Mouse (Mus musculus): Measurements from ENCODE around the gene Sumf1. TPM values are rescaled to one million over a fixed set of nuclear protein-coding genes. Genes with fewer than 3 reads are reported as not detected.

Sumf1 gene
- polyA plus RNA-seq, 1 experiment from 2014 or later = 23.6 TPM

- Histone ChIP-seq H3K9ac (no peak overlapping the region), H3K4me3 (no peak overlapping the region), H3K4me2 (replicated peaks) (no peak overlapping the region), H3K36me3 (no peaks in the 10 kb centered on the region; the same call in 1 of the 2 replicates), H3K27ac (no peak overlapping the region), H3K4me1 (no peaks in the 10 kb centered on the region), H3K27me3 (no peaks in the 10 kb centered on the region), H3K9me3 (no peaks in the 10 kb centered on the region)
- ATAC-seq (ENCODE audit: low FRiP score, low read depth) = no peak
- WGBS = 76% methylated on average over 5 of the region's 5 CpGs
Observed at GRCm38 (mm10) chr6:108164935-108165334, 20.4 kb downstream of the Sumf1 start.

DNA sequence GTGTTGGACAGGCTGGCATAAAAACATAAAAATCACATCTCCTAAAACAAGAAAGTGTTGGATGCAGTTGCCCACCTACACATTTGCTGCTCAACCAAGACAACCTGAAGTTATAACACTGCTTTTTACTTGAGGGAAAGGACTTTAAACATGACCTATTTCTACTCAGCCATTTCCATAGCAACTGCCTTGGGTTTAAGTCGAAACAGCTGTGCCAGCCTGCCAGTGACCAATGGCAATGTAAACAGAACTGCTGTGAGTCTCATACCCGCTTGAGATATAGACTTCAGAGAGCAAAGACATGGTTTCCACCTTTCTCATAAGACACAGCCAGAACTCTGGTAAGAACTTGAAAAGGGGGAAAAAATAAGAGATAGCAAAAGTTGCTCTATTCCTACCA lies 24.8 kb downstream of the Sumf1 start:
- no peak overlapping the region for H3K9ac ChIP-seq

DNA sequence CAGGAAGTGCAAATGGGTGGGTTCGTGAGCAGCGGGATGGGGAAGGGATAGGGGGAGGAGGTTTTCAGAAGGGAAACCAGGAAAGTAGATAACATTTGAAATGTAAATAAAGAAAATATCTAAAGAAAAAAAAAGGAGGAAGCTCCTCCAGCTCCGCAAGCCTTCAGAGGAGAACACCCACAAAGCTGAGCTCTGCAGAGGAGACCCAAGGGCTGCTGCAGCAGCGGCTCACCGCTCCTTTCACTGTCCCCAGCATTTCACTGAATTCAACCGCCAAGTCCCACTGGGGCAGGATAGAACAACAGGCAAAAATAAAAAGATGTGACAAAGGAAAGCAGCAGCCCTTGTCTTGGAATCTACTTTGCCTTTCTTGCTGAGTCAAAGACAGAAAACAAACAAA lies 28.5 kb downstream of the Sumf1 start:
- WGBS = 76% methylated on average over 6 of the region's 6 CpGs
- no peak overlapping the region for H3K9ac ChIP-seq

More for the DNA sequence above, 24.8 kb downstream of the Sumf1 start:
- H3K27ac ChIP-seq = no peak overlapping the region
- H3K4me1 ChIP-seq = no peaks in the 10 kb centered on the region
- no peaks in the 10 kb centered on the region for H3K36me3 ChIP-seq
- no peak for ATAC-seq (ENCODE audit: low FRiP score, low read depth)
- H3K4me3 ChIP-seq = no peak overlapping the region
- H3K4me2 ChIP-seq (replicated peaks) = no peak overlapping the region
- no peaks in the 10 kb centered on the region for H3K27me3 ChIP-seq
- no peaks in the 10 kb centered on the region for H3K9me3 ChIP-seq
- WGBS = 12% methylated on average over 2 of the region's 2 CpGs

GRCm38 (mm10) chr6:108154243-108154642 lies 31.1 kb downstream of the Sumf1 start:
- ATAC-seq (ENCODE audit: low FRiP score, low read depth) = no peak
- Histone ChIP-seq H3K27me3 (no peaks in the 10 kb centered on the region), H3K4me2 (replicated peaks) (no peak overlapping the region)

More for the DNA sequence above, 28.5 kb downstream of the Sumf1 start:
- peaks cover 8% of the 10 kb centered on the region for H3K36me3 ChIP-seq
- H3K4me3 ChIP-seq = no peak overlapping the region
- no peaks in the 10 kb centered on the region for H3K27me3 ChIP-seq
- H3K9me3 ChIP-seq = no peaks in the 10 kb centered on the region
- H3K27ac ChIP-seq = no peak overlapping the region
- no peak for ATAC-seq (ENCODE audit: low FRiP score, low read depth)
- no peak overlapping the region for H3K4me2 ChIP-seq (replicated peaks)
- no peaks in the 10 kb centered on the region for H3K4me1 ChIP-seq

DNA sequence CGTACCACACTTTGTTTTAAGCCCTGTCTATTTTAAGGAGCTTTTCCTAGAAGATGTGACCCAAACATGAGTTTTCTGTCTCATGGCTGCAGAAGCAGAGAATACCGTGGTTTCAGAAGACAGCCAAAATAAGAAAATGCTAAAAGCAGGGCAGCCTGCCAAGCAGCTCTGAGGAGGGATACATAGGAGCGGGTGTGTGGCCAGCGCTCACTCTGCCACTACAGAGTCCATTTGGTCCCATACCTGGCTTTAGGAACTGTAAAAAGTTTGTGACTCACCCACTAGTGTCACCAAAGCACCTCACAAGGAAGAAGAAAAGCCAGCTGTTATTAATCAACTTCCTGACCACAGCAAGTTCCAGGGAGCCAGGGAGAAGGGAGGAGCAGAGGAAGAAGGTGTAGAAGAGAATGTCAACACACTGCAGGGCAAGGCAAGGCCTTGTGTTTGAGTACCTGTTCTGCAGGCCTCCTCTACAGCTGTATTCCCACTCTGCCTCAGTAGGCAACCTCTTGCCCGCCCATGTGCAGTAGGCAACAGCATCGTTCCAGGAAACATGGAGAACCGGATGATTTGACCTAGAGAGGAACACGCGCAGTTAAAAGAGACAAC lies 32.6 kb downstream of the Sumf1 start:
- H3K4me3 ChIP-seq = no peak overlapping the region
- 89% methylated on average over 9 of the region's 9 CpGs for WGBS
- ATAC-seq (ENCODE audit: low FRiP score, low read depth) = no peak
- H3K4me1 ChIP-seq = no peaks in the 10 kb centered on the region
- no peaks in the 10 kb centered on the region for H3K27me3 ChIP-seq
- H3K27ac ChIP-seq = no peak overlapping the region
- H3K9me3 ChIP-seq = no peaks in the 10 kb centered on the region
- H3K4me2 ChIP-seq (replicated peaks) = no peak overlapping the region
- H3K36me3 ChIP-seq = peaks cover 14% of the 10 kb centered on the region
- no peak overlapping the region for H3K9ac ChIP-seq

More at GRCm38 (mm10) chr6:108154243-108154642, 31.1 kb downstream of the Sumf1 start:
- Histone ChIP-seq H3K4me1 (no peaks in the 10 kb centered on the region), H3K9ac (no peak overlapping the region), H3K4me3 (no peak overlapping the region), H3K9me3 (no peaks in the 10 kb centered on the region), H3K27ac (no peak overlapping the region), H3K36me3 (peaks cover 14% of the 10 kb centered on the region)
- WGBS = 89% methylated on average over 4 of the region's 4 CpGs

DNA sequence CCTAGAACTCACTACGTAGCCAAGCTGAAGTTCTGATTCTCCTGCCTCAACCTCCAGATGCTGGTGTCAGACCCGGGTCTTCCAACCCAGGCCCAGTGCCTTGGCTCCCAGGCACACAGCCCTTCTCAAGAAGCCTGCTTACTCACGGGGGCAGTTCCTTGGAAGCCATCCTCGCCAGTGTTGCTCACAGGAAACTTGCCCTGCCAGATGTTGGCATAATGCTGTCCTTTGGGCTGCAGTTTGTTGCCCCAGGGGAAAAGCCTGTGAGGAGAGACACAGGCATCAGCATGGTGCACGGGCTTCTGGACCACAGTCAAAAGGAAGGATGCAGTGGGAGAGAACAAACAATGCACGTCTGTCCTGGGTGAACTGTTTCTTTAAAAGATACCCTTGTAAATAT lies 33.3 kb downstream of the Sumf1 start:
- no peak for ATAC-seq (ENCODE audit: low FRiP score, low read depth)
- Histone ChIP-seq H3K27me3 (no peaks in the 10 kb centered on the region), H3K36me3 (peaks cover 14% of the 10 kb centered on the region), H3K27ac (no peak overlapping the region), H3K9me3 (no peaks in the 10 kb centered on the region), H3K4me3 (no peak overlapping the region), H3K4me2 (replicated peaks) (no peak overlapping the region), H3K9ac (no peak overlapping the region), H3K4me1 (no peaks in the 10 kb centered on the region)
- WGBS = 76% methylated on average over 6 of the region's 6 CpGs

DNA sequence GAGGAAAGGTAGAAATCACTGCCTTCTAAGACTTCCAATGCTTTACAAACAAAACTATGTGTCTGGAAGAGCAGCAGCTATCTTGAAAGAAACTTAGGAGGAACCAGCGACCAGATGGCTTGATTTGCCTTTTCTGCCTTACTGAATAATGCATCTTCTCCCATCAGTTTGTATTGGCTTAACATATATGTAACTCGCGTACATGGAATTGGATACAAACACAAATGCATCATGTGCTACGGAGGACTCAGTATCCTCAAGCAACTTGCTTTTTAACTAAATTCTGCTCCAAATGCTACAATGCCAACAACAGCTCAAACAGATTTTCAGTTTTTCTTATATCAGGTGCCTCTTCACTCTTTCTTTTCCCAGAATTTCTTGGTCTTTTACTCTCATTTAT lies 36.1 kb downstream of the Sumf1 start:
- Histone ChIP-seq H3K4me1 (no peaks in the 10 kb centered on the region), H3K27me3 (no peaks in the 10 kb centered on the region), H3K4me2 (replicated peaks) (no peak overlapping the region), H3K36me3 (peaks cover 14% of the 10 kb centered on the region), H3K4me3 (no peak overlapping the region), H3K9ac (no peak overlapping the region), H3K27ac (no peak overlapping the region), H3K9me3 (no peaks in the 10 kb centered on the region)
- no peak for ATAC-seq (ENCODE audit: low FRiP score, low read depth)
- 88% methylated on average over 4 of the region's 4 CpGs for WGBS

GRCm38 (mm10) chr6:108148435-108148834 lies 36.9 kb downstream of the Sumf1 start:
- Histone ChIP-seq H3K36me3 (peaks cover 14% of the 10 kb centered on the region), H3K4me2 (replicated peaks) (no peak overlapping the region), H3K27me3 (no peaks in the 10 kb centered on the region), H3K9ac (no peak overlapping the region), H3K4me1 (no peaks in the 10 kb centered on the region), H3K27ac (no peak overlapping the region), H3K4me3 (no peak overlapping the region), H3K9me3 (no peaks in the 10 kb centered on the region)
- no peak for ATAC-seq (ENCODE audit: low FRiP score, low read depth)
- 67% methylated on average over 3 of the region's 3 CpGs for WGBS

DNA sequence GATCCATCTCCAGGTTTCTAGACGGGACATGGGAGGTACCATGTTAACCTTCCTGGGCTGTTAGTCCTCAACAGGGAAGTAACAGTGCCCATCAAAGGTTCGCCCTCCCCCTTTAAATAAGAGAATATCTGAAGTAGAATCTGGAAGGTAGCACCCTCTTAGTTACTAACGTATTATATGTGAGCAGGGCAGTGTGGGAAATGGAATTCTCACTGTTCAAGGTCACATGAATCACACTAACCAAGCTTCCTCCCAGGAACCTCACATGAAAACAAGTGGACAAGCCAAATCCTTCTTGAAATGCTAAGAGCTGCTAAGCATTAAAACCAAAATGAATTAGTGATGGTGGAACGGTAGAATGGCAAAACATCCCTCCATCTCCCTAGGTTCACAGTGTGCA lies 38.7 kb downstream of the Sumf1 start:
- no peak overlapping the region for H3K4me3 ChIP-seq
- peaks cover 4% of the 10 kb centered on the region for H3K36me3 ChIP-seq
- WGBS = 89% methylated on average over 4 of the region's 4 CpGs
- H3K27ac ChIP-seq = no peak overlapping the region
- no peak overlapping the region for H3K4me2 ChIP-seq (replicated peaks)
- no peaks in the 10 kb centered on the region for H3K9me3 ChIP-seq
- no peaks in the 10 kb centered on the region for H3K27me3 ChIP-seq
- ATAC-seq (ENCODE audit: low FRiP score, low read depth) = no peak
- H3K4me1 ChIP-seq = no peaks in the 10 kb centered on the region
- H3K9ac ChIP-seq = no peak overlapping the region

- H3K9ac ChIP-seq = no peak overlapping the region
- no peaks in the 10 kb centered on the region for H3K36me3 ChIP-seq
- no peaks in the 10 kb centered on the region for H3K4me1 ChIP-seq
- H3K27ac ChIP-seq = no peak overlapping the region
- no peaks in the 10 kb centered on the region for H3K27me3 ChIP-seq
- H3K9me3 ChIP-seq = no peaks in the 10 kb centered on the region
- WGBS = 80% methylated on average over 7 of the region's 7 CpGs
- H3K4me2 ChIP-seq (replicated peaks) = no peak overlapping the region
- ATAC-seq (ENCODE audit: low FRiP score, low read depth) = no peak
- H3K4me3 ChIP-seq = no peak overlapping the region
Observed at GRCm38 (mm10) chr6:108145941-108146588, 39.3 kb downstream of the Sumf1 start.

GRCm38 (mm10) chr6:108145241-108145640 lies 40.1 kb downstream of the Sumf1 start:
- no peaks in the 10 kb centered on the region for H3K27me3 ChIP-seq
- no peak overlapping the region for H3K9ac ChIP-seq
- H3K27ac ChIP-seq = no peak overlapping the region
- H3K4me2 ChIP-seq (replicated peaks) = no peak overlapping the region
- no peaks in the 10 kb centered on the region for H3K9me3 ChIP-seq
- H3K36me3 ChIP-seq = no peaks in the 10 kb centered on the region
- 54% methylated on average over 3 of the region's 3 CpGs for WGBS
- no peak overlapping the region for H3K4me3 ChIP-seq
- H3K4me1 ChIP-seq = no peaks in the 10 kb centered on the region
- ATAC-seq (ENCODE audit: low FRiP score, low read depth) = no peak

DNA sequence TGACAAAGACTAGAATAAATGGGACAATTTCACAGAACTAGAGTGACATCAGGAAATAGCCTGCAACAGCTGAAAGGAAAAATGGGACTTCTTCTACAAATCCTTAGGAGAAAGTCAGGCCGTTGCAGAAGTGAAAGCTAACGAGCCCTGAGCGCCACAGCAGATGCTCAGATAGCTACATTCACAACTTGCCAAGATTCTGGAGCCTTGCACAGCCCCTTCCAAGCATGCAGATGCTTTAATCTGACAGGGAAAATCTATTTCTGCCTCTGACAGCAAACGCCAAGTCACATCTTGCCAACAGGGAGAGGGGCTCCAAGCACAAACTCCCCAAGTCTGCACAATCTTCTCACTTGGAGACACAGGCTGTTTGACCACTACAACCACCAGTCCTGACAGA lies 42.6 kb downstream of the Sumf1 start:
- H3K4me1 ChIP-seq = no peaks in the 10 kb centered on the region
- no peaks in the 10 kb centered on the region for H3K9me3 ChIP-seq
- H3K27ac ChIP-seq = no peak overlapping the region
- H3K9ac ChIP-seq = no peak overlapping the region
- H3K4me3 ChIP-seq = no peak overlapping the region
- ATAC-seq (ENCODE audit: low FRiP score, low read depth) = no peak
- 83% methylated on average over 4 of the region's 4 CpGs for WGBS
- no peaks in the 10 kb centered on the region for H3K27me3 ChIP-seq
- no peaks in the 10 kb centered on the region for H3K36me3 ChIP-seq
- H3K4me2 ChIP-seq (replicated peaks) = no peak overlapping the region

Data from limb, embryonic 13.5 days (tissue).